Mouse (Mus musculus) forebrain, embryonic 15.5 days (tissue): ENCODE data around the gene Tmem132b. TPM values are rescaled to one million over a fixed set of nuclear protein-coding genes. Genes with fewer than 3 reads are reported as not detected.

Source experiments
- ATAC-seq: fragments of 200-750 bp; cut with Nextera tagmentation; replicated peaks from 2 replicates; pipeline ENCODE4 v1.8.0; 2017; ENCODE audit warnings: mild to moderate bottlenecking, moderate TSS enrichment, moderate library complexity
- H3K27ac ChIP-seq: fragments of 300-500 bp; sonication (generic); replicated peaks from 2 replicates; pipeline ENCODE4 v1.5.1; 2015; ENCODE audit warnings: mild to moderate bottlenecking, inconsistent platforms
- H3K27me3 ChIP-seq: fragments of 300-500 bp; sonication (generic); 2 replicates; pipeline ENCODE4 v1.6.1; 2015; ENCODE audit warnings: inconsistent platforms
- H3K36me3 ChIP-seq: fragments of 300-500 bp; sonication (generic); 2 replicates; pipeline ENCODE4 v1.6.1; 2015; ENCODE audit warnings: mild to moderate bottlenecking, inconsistent platforms
- H3K4me1 ChIP-seq: fragments of 300-500 bp; sonication (generic); 2 replicates; pipeline ENCODE4 v1.6.1; 2015; ENCODE audit warnings: inconsistent platforms
- H3K4me2 ChIP-seq: fragments of 300-500 bp; sonication (generic); replicated peaks from 2 replicates; pipeline ENCODE4 v1.6.1; 2015; ENCODE audit warnings: mild to moderate bottlenecking, inconsistent platforms
- H3K4me3 ChIP-seq: fragments of 300-500 bp; sonication (generic); 2 replicates; pipeline ENCODE4 v1.5.1; 2015; ENCODE audit warnings: mild to moderate bottlenecking, inconsistent platforms
- H3K9ac ChIP-seq: fragments of 300-500 bp; sonication (generic); replicated peaks from 2 replicates; pipeline ENCODE4 v1.6.1; 2015; ENCODE audit warnings: mild to moderate bottlenecking, inconsistent platforms
- H3K9me3 ChIP-seq: fragments of 300-500 bp; sonication (generic); 2 replicates; pipeline ENCODE4 v1.6.1; 2016; ENCODE audit warnings: inconsistent platforms
- WGBS: fragments of 180-500 bp; shearing (Covaris S2); methylation state at CpG from one replicate; pipeline ENCODE4 v1.1.7; 2015; ENCODE audit warnings: mixed read lengths; 5-methylcytosine and 5-hydroxymethylcytosine counted together
- polyA plus RNA-seq: library from polyadenylated mRNA; unstranded; fragments of >200 nt; fragmentation: Nextera tagmentation; extraction: Ambion mirVana; gene quantifications from 2 replicates; pipeline ENCODE4 v1.2.1, GENCODE M21; 2015

The Tmem132b gene
- polyA plus RNA-seq, 1 experiment from 2014 or later: 8.3 TPM

DNA sequence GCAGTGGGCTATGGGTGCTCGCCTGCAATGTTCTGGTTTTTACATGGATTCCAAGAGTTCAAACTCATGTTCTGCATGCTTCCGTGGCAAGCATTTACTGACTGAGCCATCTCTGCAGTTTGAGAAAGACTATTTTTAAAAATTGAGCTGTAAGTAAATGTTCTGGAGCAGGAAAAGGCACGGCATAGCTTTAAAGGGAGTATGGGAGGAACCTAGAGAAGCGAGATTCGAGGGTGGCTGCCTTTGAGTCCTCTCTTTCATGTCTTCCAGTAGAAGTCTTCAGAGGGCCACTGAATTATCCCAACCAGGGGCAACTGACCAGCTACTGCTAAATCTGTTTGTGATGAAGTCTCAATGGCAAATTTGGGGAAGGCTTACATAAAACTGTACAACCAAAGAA is 221.0 kb downstream of the Tmem132b start:
- Histone ChIP-seq H3K27me3 (no peaks in the 10 kb centered on the region), H3K27ac (no peak overlapping the region), H3K9me3 (no peaks in the 10 kb centered on the region), H3K4me1 (peaks cover 10% of the 10 kb centered on the region; the same call in 1 of the 2 replicates), H3K9ac (no peak overlapping the region), H3K36me3 (no peaks in the 10 kb centered on the region), H3K4me3 (no peak overlapping the region), H3K4me2 (no peak overlapping the region)
- no peak for ATAC-seq
- 86% methylated on average over 5 of the region's 5 CpGs for WGBS

DNA sequence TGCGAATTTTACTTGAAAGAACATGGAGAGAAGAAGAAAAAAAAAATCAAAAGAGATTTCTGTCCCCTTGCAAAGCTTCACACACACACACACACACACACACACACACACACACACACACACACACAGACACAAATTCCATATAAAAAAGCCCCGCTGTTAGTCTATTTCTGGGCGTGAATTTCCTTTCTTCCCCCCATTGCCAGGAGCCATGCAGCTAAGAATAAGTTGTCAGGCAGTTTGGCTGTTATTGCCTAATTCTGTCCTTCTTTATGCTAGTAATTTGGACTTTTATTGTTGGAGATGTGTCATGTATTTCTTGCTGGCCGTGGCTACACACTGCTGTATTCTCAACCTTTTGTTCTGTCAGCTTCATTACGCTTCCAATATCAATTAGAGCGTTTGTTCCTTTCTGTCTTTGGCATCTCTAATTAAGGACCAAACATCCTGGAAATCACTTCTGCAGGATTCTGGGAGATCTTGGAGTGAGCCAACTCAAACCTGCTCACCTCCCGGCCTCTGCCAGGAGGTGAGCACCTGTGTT is 225.5 kb downstream of the Tmem132b start:
- Histone ChIP-seq H3K36me3 (no peaks in the 10 kb centered on the region), H3K27me3 (no peaks in the 10 kb centered on the region), H3K4me1 (peaks cover 10% of the 10 kb centered on the region; the same call in 1 of the 2 replicates), H3K9me3 (no peaks in the 10 kb centered on the region), H3K4me2 (no peak overlapping the region), H3K9ac (no peak overlapping the region), H3K4me3 (no peak overlapping the region), H3K27ac (no peak overlapping the region)
- 38% methylated on average over 7 of the region's 7 CpGs for WGBS
- no peak for ATAC-seq

DNA sequence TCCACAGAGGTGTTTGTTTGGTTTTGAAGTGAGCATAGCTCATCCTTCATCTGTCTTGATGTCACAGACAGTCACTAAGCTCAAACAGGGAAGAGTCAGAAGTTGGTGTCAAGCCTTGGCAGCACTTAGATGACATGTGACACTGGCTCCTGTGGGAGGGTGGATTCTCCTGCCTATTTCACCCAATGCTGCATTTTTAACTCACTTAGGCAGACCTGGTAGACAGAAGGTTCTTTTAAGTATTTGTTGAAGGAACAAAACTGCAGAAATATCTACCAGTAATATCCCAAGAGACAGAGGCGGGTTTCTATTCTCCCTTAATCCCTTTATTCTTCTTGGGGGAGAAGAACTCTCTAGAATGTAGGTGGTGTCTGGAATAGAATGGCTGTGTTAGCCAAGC is 226.9 kb downstream of the Tmem132b start:
- H3K9me3 ChIP-seq: no peaks in the 10 kb centered on the region
- 64% methylated on average over 1 of the region's 1 CpGs for WGBS
- peaks cover 10% of the 10 kb centered on the region; the same call in 1 of the 2 replicates for H3K4me1 ChIP-seq
- H3K27ac ChIP-seq: no peak overlapping the region
- no peak overlapping the region for H3K9ac ChIP-seq
- no peaks in the 10 kb centered on the region for H3K36me3 ChIP-seq
- H3K4me3 ChIP-seq: no peak overlapping the region
- H3K4me2 ChIP-seq: no peak overlapping the region
- no peaks in the 10 kb centered on the region for H3K27me3 ChIP-seq
- no peak for ATAC-seq

DNA sequence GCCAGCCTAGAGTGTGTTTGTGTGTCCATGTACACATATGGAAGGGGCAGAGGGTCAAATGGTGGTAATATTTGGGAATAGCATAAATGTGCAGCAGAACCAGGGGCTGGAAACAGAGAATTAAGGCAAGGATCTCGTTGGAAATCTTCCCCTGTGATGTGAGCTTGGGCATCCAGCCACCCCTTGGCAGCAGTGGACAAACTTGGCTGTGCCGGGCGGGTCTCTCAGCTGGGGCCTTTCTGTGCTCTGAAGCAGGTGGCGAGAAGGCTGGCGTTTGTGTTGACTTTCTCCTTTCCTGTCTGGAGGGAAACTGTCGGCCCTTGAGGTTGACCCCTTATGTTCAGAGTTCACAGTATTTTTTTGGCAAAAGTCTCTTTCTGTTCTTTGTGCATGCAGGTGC is 235.4 kb downstream of the Tmem132b start:
- Histone ChIP-seq H3K27ac (peak overlapping the region; percentile 51), H3K9ac (no peak overlapping the region), H3K4me3 (no peak overlapping the region), H3K36me3 (no peaks in the 10 kb centered on the region), H3K9me3 (no peaks in the 10 kb centered on the region), H3K4me2 (no peak overlapping the region), H3K27me3 (no peaks in the 10 kb centered on the region), H3K4me1 (peaks cover 13% of the 10 kb centered on the region)
- 39% methylated on average over 6 of the region's 6 CpGs for WGBS
- ATAC-seq: peak; percentile 46; the same call in 1 of the 2 replicates

DNA sequence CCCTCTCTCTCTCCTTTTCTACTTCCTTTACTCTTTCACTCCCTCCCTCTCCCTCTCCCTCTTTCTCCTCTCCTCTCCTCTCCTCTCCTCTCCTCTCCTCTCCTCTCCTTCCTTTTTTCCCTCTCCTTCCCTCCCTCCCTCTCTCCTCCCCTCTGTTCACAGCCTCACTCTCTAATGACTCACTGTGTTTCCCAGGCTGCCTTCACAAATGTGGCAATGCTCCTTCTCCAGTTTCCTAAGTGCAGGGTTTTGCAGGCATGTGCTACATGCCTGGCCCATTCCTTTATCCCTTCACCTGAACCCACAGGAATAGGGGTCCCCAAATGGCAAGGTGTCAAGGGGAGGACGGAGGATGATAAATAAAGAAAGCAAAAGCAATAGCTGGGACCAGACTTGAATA is 236.4 kb downstream of the Tmem132b start:
- no peak for ATAC-seq
- Histone ChIP-seq H3K27me3 (no peaks in the 10 kb centered on the region), H3K9ac (no peak overlapping the region), H3K36me3 (no peaks in the 10 kb centered on the region), H3K4me3 (no peak overlapping the region), H3K4me1 (peaks cover 13% of the 10 kb centered on the region), H3K9me3 (no peaks in the 10 kb centered on the region), H3K4me2 (no peak overlapping the region), H3K27ac (no peak overlapping the region)
- 74% methylated on average over 1 of the region's 1 CpGs for WGBS

DNA sequence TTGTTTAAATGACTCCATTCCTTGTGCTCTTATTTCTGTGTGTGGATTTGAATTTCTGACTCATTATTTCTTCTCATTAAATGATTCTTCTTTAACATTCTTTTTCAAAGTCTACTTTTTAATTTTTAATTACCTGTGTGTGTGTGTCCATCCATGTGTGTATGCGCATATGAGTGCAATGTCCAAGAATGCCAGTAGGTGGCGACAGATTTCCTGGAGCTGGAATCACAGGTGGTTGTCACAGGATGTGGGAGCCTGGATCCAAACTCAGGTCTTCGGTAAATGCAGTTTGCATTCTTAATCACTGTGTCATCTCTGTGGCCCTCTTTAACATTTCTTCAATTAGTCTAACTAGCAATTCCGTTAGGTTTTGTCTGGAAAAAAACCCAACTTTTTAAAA is 240.7 kb downstream of the Tmem132b start:
- Histone ChIP-seq H3K4me3 (no peak overlapping the region), H3K27ac (no peak overlapping the region), H3K9ac (no peak overlapping the region), H3K4me1 (peaks cover 3% of the 10 kb centered on the region), H3K36me3 (no peaks in the 10 kb centered on the region), H3K4me2 (no peak overlapping the region), H3K27me3 (no peaks in the 10 kb centered on the region), H3K9me3 (no peaks in the 10 kb centered on the region)
- no peak for ATAC-seq
- WGBS: 94% methylated on average over 4 of the region's 4 CpGs

DNA sequence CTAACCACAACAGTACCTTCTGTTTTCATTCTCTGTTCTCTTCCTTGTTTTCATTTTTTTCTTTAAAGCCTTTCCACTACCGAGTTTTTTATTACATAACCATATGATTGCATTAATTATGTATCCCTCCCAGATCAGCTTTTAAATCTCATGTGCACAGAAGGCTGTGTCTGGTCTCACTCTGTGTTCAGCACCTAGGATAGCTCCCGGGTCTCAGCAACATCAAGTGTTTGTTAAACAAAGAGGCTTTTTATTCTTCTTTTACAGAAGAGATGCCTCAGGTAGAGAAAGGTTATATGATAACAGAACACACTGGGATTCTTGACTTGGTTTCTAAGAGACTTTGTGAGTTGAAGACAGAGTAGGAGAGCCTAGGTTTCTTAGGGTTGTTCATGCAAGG is 241.2 kb downstream of the Tmem132b start:
- no peak overlapping the region for H3K27ac ChIP-seq
- H3K4me3 ChIP-seq: no peak overlapping the region
- H3K9ac ChIP-seq: no peak overlapping the region
- no peak for ATAC-seq
- peaks cover 2% of the 10 kb centered on the region; the same call in 1 of the 2 replicates for H3K4me1 ChIP-seq
- 51% methylated on average over 2 of the region's 2 CpGs for WGBS
- H3K36me3 ChIP-seq: no peaks in the 10 kb centered on the region
- H3K4me2 ChIP-seq: no peak overlapping the region
- H3K9me3 ChIP-seq: no peaks in the 10 kb centered on the region
- H3K27me3 ChIP-seq: no peaks in the 10 kb centered on the region

DNA sequence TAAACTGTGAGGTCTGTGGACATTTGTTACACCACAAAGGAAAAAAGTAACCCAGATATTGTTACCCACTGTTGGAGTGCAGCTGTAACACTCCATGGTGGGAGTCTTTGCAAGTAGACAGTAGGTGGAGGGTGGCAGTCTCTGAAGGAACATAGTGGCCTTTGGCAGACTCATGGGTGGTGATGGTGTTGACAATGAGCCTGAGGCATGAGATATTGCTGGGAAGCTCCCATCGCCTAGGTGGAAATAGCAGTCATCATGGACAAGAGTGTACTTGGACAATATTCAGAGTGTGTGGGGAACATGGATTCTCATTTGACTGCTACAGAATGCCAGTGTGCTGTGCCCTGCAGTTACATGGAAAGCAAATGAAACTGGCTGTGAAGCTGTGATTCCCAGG is 248.8 kb downstream of the Tmem132b start:
- no peaks in the 10 kb centered on the region for H3K4me1 ChIP-seq
- H3K9me3 ChIP-seq: no peaks in the 10 kb centered on the region
- no peak overlapping the region for H3K9ac ChIP-seq
- no peaks in the 10 kb centered on the region for H3K27me3 ChIP-seq
- H3K4me2 ChIP-seq: no peak overlapping the region
- 94% methylated on average over 1 of the region's 1 CpGs for WGBS
- H3K27ac ChIP-seq: no peak overlapping the region
- peaks cover 5% of the 10 kb centered on the region; the same call in 1 of the 2 replicates for H3K36me3 ChIP-seq
- no peak for ATAC-seq
- H3K4me3 ChIP-seq: no peak overlapping the region

DNA sequence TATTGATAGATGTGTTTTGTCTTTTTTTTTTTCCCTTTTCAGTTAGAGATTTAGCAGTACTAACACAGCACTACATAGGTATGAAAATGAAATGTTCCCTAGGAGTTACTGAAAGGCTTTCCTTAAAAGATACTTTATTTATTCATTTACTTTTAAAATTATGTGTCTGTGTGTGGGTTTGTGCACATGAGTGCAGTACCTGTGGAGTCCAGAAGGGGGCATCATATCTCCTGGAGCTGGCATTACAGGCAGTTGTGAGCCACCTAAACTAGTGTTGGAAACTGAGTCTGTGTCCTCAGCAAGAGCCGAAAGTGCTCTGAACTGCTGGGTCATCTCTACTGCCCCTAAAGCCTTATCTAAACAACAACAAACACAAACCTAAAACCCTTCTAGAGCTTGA is 261.1 kb downstream of the Tmem132b start:
- Histone ChIP-seq H3K36me3 (no peaks in the 10 kb centered on the region), H3K9ac (no peak overlapping the region), H3K4me1 (no peaks in the 10 kb centered on the region), H3K4me2 (no peak overlapping the region), H3K27me3 (no peaks in the 10 kb centered on the region), H3K9me3 (no peaks in the 10 kb centered on the region), H3K4me3 (no peak overlapping the region), H3K27ac (no peak overlapping the region)
- 97% methylated on average over 1 of the region's 1 CpGs for WGBS
- no peak for ATAC-seq

DNA sequence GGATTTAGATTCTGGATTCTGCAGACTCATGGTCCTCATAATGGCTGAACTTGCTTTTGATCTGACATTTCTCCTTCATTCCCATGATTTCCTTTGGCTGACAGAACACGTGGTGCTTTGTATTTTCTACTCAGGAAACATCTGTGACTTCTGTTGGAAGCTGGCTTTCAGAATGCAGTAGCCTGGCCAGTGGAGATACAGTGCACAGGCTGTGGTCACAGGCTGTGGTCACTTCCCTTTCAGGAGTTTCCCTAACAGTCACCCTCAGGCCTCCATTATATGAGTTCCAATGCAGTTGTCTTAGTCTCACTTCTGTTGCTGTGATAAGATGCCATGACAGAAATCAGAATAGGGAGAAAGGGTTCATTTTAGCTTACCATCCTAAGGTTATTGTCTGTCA is 262.7 kb downstream of the Tmem132b start:
- H3K27ac ChIP-seq: no peak overlapping the region
- no peak for ATAC-seq
- WGBS: 64% methylated on average over 1 of the region's 1 CpGs

DNA sequence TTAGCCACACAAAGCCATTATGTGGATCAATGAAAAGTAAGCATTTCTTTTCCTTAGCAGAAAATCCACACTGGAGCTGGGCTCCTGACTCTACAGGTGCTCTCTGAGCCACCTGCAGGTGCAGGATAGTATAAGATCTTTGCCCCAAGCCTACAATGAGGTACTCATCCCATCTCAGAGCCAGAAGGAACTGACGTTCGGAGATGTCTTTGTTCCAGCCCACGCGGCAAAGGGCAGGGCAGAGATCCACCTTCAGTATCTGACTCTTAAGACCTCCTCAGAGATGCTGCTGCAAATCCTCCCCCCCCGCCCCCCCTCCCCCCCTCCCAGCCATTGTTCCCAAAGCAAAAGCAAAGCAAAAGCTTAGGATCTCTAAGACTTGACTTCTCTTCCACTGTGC is 268.0 kb downstream of the Tmem132b start:
- 0 out of 2 replicates have a peak, but pooled peaks have one; percentile 16 for ATAC-seq
- H3K4me1 ChIP-seq: peaks cover 18% of the 10 kb centered on the region
- no peaks in the 10 kb centered on the region for H3K9me3 ChIP-seq
- H3K4me2 ChIP-seq: peak overlapping the region; percentile 4; the same call in 1 of the 2 replicates
- 27% methylated on average over 5 of the region's 5 CpGs for WGBS
- no peaks in the 10 kb centered on the region for H3K27me3 ChIP-seq
- H3K36me3 ChIP-seq: no peaks in the 10 kb centered on the region
- H3K9ac ChIP-seq: no peak overlapping the region
- H3K27ac ChIP-seq: no peak overlapping the region
- no peak overlapping the region for H3K4me3 ChIP-seq

More for the DNA sequence above, 262.7 kb downstream of the Tmem132b start:
- peaks cover 2% of the 10 kb centered on the region for H3K4me1 ChIP-seq
- no peaks in the 10 kb centered on the region for H3K9me3 ChIP-seq
- no peaks in the 10 kb centered on the region for H3K27me3 ChIP-seq
- H3K4me2 ChIP-seq: no peak overlapping the region
- H3K9ac ChIP-seq: no peak overlapping the region
- no peaks in the 10 kb centered on the region for H3K36me3 ChIP-seq
- H3K4me3 ChIP-seq: no peak overlapping the region

DNA sequence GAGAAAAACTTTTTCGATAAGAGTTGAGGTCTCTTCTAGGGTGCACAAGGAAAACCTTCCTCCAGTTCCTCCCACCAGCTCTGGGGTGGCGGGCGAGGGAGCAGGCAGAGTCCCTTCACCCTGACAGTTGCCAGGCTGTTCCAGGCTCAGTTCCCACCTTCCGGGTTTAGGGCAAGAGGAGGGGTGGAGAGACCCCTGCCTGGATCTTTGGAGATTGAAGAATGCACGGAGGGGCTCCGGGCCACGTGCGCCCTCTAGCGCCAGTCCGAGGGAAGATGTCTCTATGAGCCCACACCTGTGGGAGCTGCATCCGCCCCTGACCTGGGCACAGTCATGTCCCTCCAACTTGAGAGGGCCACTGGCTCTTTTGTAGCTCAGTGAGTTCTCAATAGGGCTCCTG is 268.5 kb downstream of the Tmem132b start:
- H3K4me2 ChIP-seq: peak overlapping the region; percentile 4; the same call in 1 of the 2 replicates

DNA sequence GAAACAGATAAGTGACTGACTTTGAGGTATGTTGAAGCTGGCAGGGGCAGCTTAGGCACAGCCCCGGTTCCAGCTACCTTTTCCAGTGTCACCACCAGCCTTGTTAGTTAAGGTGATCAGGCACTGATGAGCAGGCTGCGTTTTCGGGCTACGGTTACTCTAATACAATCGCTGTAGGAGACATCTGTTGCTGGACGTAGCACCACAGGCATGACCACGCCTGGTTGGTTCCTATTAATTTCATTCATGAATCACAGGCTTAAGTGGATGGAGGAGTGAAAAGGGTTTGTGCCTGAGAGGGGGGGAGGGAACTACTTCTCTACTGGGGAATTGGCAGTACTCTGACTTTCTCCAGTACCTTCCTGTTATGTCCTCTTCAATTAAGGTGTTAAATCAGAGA is 271.2 kb downstream of the Tmem132b start:
- no peak overlapping the region for H3K4me3 ChIP-seq
- H3K4me1 ChIP-seq: peaks cover 39% of the 10 kb centered on the region
- no peak for ATAC-seq
- no peak overlapping the region for H3K9ac ChIP-seq
- WGBS: 34% methylated on average over 7 of the region's 7 CpGs
- H3K36me3 ChIP-seq: no peaks in the 10 kb centered on the region
- no peak overlapping the region for H3K4me2 ChIP-seq
- H3K27me3 ChIP-seq: no peaks in the 10 kb centered on the region
- no peak overlapping the region for H3K27ac ChIP-seq
- H3K9me3 ChIP-seq: no peaks in the 10 kb centered on the region

More for the DNA sequence above, 268.5 kb downstream of the Tmem132b start:
- 7% methylated on average over 11 of the region's 11 CpGs for WGBS
- peak; percentile 41; the same call in 1 of the 2 replicates for ATAC-seq
- H3K4me3 ChIP-seq: no peak overlapping the region
- H3K9ac ChIP-seq: no peak overlapping the region
- no peaks in the 10 kb centered on the region for H3K27me3 ChIP-seq
- no peak overlapping the region for H3K27ac ChIP-seq
- no peaks in the 10 kb centered on the region for H3K36me3 ChIP-seq
- peaks cover 23% of the 10 kb centered on the region for H3K4me1 ChIP-seq
- H3K9me3 ChIP-seq: no peaks in the 10 kb centered on the region
